ENCODE assay signal across 10 mouse cellular contexts in genomic region chr5:122527761-122528160, GRCm38 (mm10). TPM values are rescaled to one million over a fixed set of nuclear protein-coding genes. Genes with fewer than 3 reads are reported as not detected.
DNase-seq lines count a peak whose midpoint lies in the region; ATAC-seq and TF ChIP-seq lines count a peak whose summit lies in the region.
"Had no signal": no experiment of that assay in that cellular context is flagged by ENCODE, and none has a peak within 500 bp of the region (broad histone marks: within the 10 kb centered on the region; RNA-seq: fewer than 3 reads in every experiment).

No protein-coding gene starts in this region.

- WGBS in kidney, adult 2 months = 32% methylated on average over 11 of the region's 11 CpGs
- 27% methylated on average over 11 of the region's 11 CpGs for WGBS in embryonic facial prominence, embryonic 11.5 days
- WGBS in heart, embryonic 14.5 days = 7% methylated on average over 11 of the region's 11 CpGs
- WGBS in limb, embryonic 14.5 days = 21% methylated on average over 11 of the region's 11 CpGs

- no peaks in the 10 kb centered on the region for H3K9me3 ChIP-seq in embryonic facial prominence, embryonic 11.5 days (replicated peaks; ENCODE audit: control insufficient read depth, low read length)
- H3K9me3 ChIP-seq in heart, embryonic 14.5 days (ENCODE audit: control insufficient read depth, low read length) = no peaks in the 10 kb centered on the region
- H3K9me3 ChIP-seq in limb, embryonic 14.5 days (ENCODE audit: control insufficient read depth, low read length) = no peaks in the 10 kb centered on the region

- H3K36me3 ChIP-seq in kidney, adult 2 months (ENCODE audit: control insufficient read depth, insufficient read depth, low read length) = no peaks in the 10 kb centered on the region
- H3K36me3 ChIP-seq in embryonic facial prominence, embryonic 11.5 days (replicated peaks; ENCODE audit: control insufficient read depth, insufficient read depth, low read depth, low read length) = no peaks in the 10 kb centered on the region
- no peaks in the 10 kb centered on the region for H3K36me3 ChIP-seq in heart, embryonic 14.5 days (ENCODE audit: control insufficient read depth, insufficient read depth, low read length)
- no peaks in the 10 kb centered on the region for H3K36me3 ChIP-seq in limb, embryonic 14.5 days (ENCODE audit: control insufficient read depth, insufficient read depth, low read length)

- DNase-seq in kidney, adult 2 months = no peak
- no peak for DNase-seq in kidney, adult 11 months
- peak; percentile 88 for DNase-seq in embryonic facial prominence, embryonic 11.5 days (ENCODE audit: low spot score)
- peak; percentile 59 for DNase-seq in limb, embryonic 14.5 days (ENCODE audit: low spot score)
- DNase-seq in spleen, postnatal 10 days (ENCODE audit: low spot score in 2 of 2) = no peak
- DNase-seq in adrenal gland, adult 18-20 months (ENCODE audit: low spot score in 2 of 2) = no peak
- no peak for DNase-seq in cerebellum, adult 8-10 months
- DNase-seq: adrenal gland, adult 2 months; gastrocnemius, postnatal 36 days had no signal

- ATAC-seq in embryonic facial prominence, embryonic 11.5 days (replicated peaks; ENCODE audit: insufficient number of reproducible peaks, low FRiP score, low TSS enrichment, low read depth) = 0 out of 2 replicates have a peak, but pooled peaks have one; percentile 63
- no peak; the same call in 1 of the 2 replicates for ATAC-seq in heart, embryonic 14.5 days (ENCODE audit: insufficient number of reproducible peaks, insufficient read depth, low FRiP score, low read depth)
- peak; percentile 42; the same call in 1 of the 2 replicates for ATAC-seq in limb, embryonic 14.5 days (ENCODE audit: low FRiP score, low read depth)

- TF ChIP-seq CTCF in kidney, adult 2 months (conservative IDR thresholded peaks at IDR 0.05; ENCODE audit: insufficient read depth, insufficient read length, low read depth, low read length) = no peak

- no peak overlapping the region for H3K4me3 ChIP-seq in kidney, adult 2 months (ENCODE audit: insufficient read depth, low read depth, low read length)
- H3K4me3 ChIP-seq in embryonic facial prominence, embryonic 11.5 days (ENCODE audit: low read depth, low read length) = no peak overlapping the region
- peak overlapping the region in 1 of 2 experiments; percentile 9; a peak in 1 of 4 replicates for H3K4me3 ChIP-seq in heart, embryonic 14.5 days (ENCODE audit: control insufficient read depth in 1 of 2, insufficient read depth in 1 of 2, low read depth in 1 of 2, low read length in 2 of 2)
- no peak overlapping the region; the same call in 1 of the 2 replicates for H3K4me3 ChIP-seq in limb, embryonic 14.5 days (replicated peaks; ENCODE audit: low read length)

- peak overlapping the region; percentile 72 for H3K27ac ChIP-seq in kidney, adult 2 months (ENCODE audit: insufficient read depth, low read depth, low read length)
- peak overlapping the region; percentile 82 for H3K27ac ChIP-seq in embryonic facial prominence, embryonic 11.5 days (replicated peaks; ENCODE audit: low read depth, low read length)
- H3K27ac ChIP-seq in heart, embryonic 14.5 days (replicated peaks in 1 of 2; ENCODE audit: control insufficient read depth in 1 of 2, insufficient read depth in 1 of 2, low read depth in 2 of 2, low read length in 2 of 2) = peak overlapping the region; percentile 93 to 95
- H3K27ac ChIP-seq in limb, embryonic 14.5 days (replicated peaks; ENCODE audit: low read depth, low read length) = peak overlapping the region; percentile 82

- no peak for TF ChIP-seq POLR2A in kidney, adult 2 months (IDR thresholded peaks at IDR 0.05; ENCODE audit: low read depth, low read length)
- TF ChIP-seq POLR2A in limb, embryonic 14.5 days (IDR thresholded peaks at IDR 0.05; ENCODE audit: borderline replicate concordance, extremely low read depth, insufficient read depth, insufficient read length) = no peak

- H3K4me2 ChIP-seq in embryonic facial prominence, embryonic 11.5 days (ENCODE audit: low read depth, low read length) = peak overlapping the region; percentile 30; the same call in 1 of the 2 replicates
- H3K4me2 ChIP-seq in heart, embryonic 14.5 days (ENCODE audit: low read length) = peak overlapping the region; percentile 50
- peak overlapping the region; percentile 27; the same call in 1 of the 2 replicates for H3K4me2 ChIP-seq in limb, embryonic 14.5 days (replicated peaks; ENCODE audit: low read depth, low read length, severe bottlenecking)

- no peaks in the 10 kb centered on the region for H3K27me3 ChIP-seq in kidney, adult 2 months (replicated peaks; ENCODE audit: control insufficient read depth, insufficient read depth, low read length)
- H3K27me3 ChIP-seq in embryonic facial prominence, embryonic 11.5 days (ENCODE audit: control insufficient read depth, insufficient read depth, low read length) = no peaks in the 10 kb centered on the region
- H3K27me3 ChIP-seq in heart, embryonic 14.5 days (ENCODE audit: control insufficient read depth, insufficient read depth, low read length) = no peaks in the 10 kb centered on the region
- no peaks in the 10 kb centered on the region for H3K27me3 ChIP-seq in limb, embryonic 14.5 days (ENCODE audit: control insufficient read depth, insufficient read depth, low read length)

- H3K4me1 ChIP-seq in kidney, adult 2 months (ENCODE audit: control insufficient read depth, insufficient read depth, low read length) = peaks cover 60% of the 10 kb centered on the region
- H3K4me1 ChIP-seq in embryonic facial prominence, embryonic 11.5 days (ENCODE audit: control insufficient read depth, insufficient read depth, low read length) = peaks cover 13% of the 10 kb centered on the region
- peaks cover 69 to 71% of the 10 kb centered on the region in 2 experiments for H3K4me1 ChIP-seq in heart, embryonic 14.5 days (ENCODE audit: control insufficient read depth in 2 of 2, insufficient read depth in 2 of 2, low read length in 2 of 2)
- H3K4me1 ChIP-seq in limb, embryonic 14.5 days (ENCODE audit: control insufficient read depth, insufficient read depth, low read length) = peaks cover 35% of the 10 kb centered on the region

- 0 out of 2 replicates have a peak overlapping the region, but pooled peaks have one; percentile 4 for H3K9ac ChIP-seq in embryonic facial prominence, embryonic 11.5 days (replicated peaks; ENCODE audit: low read length)
- peak overlapping the region; percentile 63 for H3K9ac ChIP-seq in heart, embryonic 14.5 days (ENCODE audit: low read length)
- peak overlapping the region; percentile 40 for H3K9ac ChIP-seq in limb, embryonic 14.5 days (ENCODE audit: low read depth, low read length, severe bottlenecking)

RNA-seq across cellular contexts. Expression of gene Atp2a2, which starts 25.7 kb away (rescaled TPM):
- polyA plus RNA-seq in kidney, adult 2 months (2012; rRNA removed) = 94.2 and 96.2 TPM in 2 replicates
- polyA plus RNA-seq in embryonic facial prominence, embryonic 11.5 days (2014; fragmentation: Nextera tagmentation; extraction: Ambion mirVana) = 34.4 and 37.4 TPM in 2 replicates
- polyA plus RNA-seq in heart, embryonic 14.5 days (2014; fragmentation: Nextera tagmentation; extraction: Ambion mirVana) = 472 and 483 TPM in 2 replicates
- 96.7 and 99.0 TPM in 2 replicates for polyA plus RNA-seq in limb, embryonic 14.5 days (2012; rRNA removed)
- polyA plus RNA-seq in limb, embryonic 14.5 days (2014; fragmentation: Nextera tagmentation; extraction: Ambion mirVana) = 36.5 and 39.7 TPM in 2 replicates
- total RNA-seq in adrenal gland, adult 18-20 months (2021) = 100 to 1,000 TPM; 198 to 199 TPM

Comparison
In these comparisons a context has a peak if more than half of its experiments do, and no peak if none do; other contexts are left out.
1. DNase-seq: peak in embryonic facial prominence, embryonic 11.5 days (single experiment) and limb, embryonic 14.5 days (single experiment); none in kidney, adult 2 months (single experiment), kidney, adult 11 months (single experiment), spleen, postnatal 10 days (0 of 2), adrenal gland, adult 18-20 months (0 of 2) and cerebellum, adult 8-10 months (single experiment).
2. H3K9ac ChIP-seq: peak in every context shown above with its lines; median percentile 63 in heart, embryonic 14.5 days; 40 in limb, embryonic 14.5 days; 4 in embryonic facial prominence, embryonic 11.5 days.
3. Peak in every context shown above with its lines, with median percentiles within 50 percentile points of each other: H3K27ac ChIP-seq and H3K4me2 ChIP-seq.